Mouse (Mus musculus): ENCODE results near the gene Mthfd1l.

Gene Mthfd1l

GRCm38 (mm10) chr10:3972981-3973588 is at the start of gene Mthfd1l:
Mthfd1l (plus strand) TSS chr10:3973118.
- peak; percentile 79 to 84 for DNase-seq (ENCODE audit: low spot score in 2 of 2)

GRCm38 (mm10) chr10:3928008-3928545 is 44.8 kb upstream of the Mthfd1l start:
- DNase-seq (ENCODE audit: low spot score in 2 of 2): no peak

- no peak for DNase-seq (ENCODE audit: low spot score in 2 of 2)
These were observed 41.1 kb upstream of the Mthfd1l start for GRCm38 (mm10) chr10:3931831-3932230.

- DNase-seq (ENCODE audit: low spot score in 2 of 2): no peak
These were observed 39.5 kb upstream of the Mthfd1l start for GRCm38 (mm10) chr10:3933311-3933940.

- DNase-seq (ENCODE audit: low spot score in 2 of 2): no peak
These were observed 36.1 kb upstream of the Mthfd1l start for GRCm38 (mm10) chr10:3936864-3937263.

GRCm38 (mm10) chr10:3939895-3940595 is 32.9 kb upstream of the Mthfd1l start:
- DNase-seq (ENCODE audit: low spot score in 2 of 2): no peak

- DNase-seq (ENCODE audit: low spot score in 2 of 2): no peak
These were observed 32.3 kb upstream of the Mthfd1l start for GRCm38 (mm10) chr10:3940596-3940975.

GRCm38 (mm10) chr10:3941054-3941757 is 31.7 kb upstream of the Mthfd1l start:
- DNase-seq (ENCODE audit: low spot score in 2 of 2): no peak

GRCm38 (mm10) chr10:3942289-3942688 is 30.6 kb upstream of the Mthfd1l start:
- DNase-seq (ENCODE audit: low spot score in 2 of 2): no peak

- DNase-seq (ENCODE audit: low spot score in 2 of 2): peak in 1 of 2 experiments; percentile 47
These were observed 29.2 kb upstream of the Mthfd1l start for GRCm38 (mm10) chr10:3943492-3944395.

- no peak for DNase-seq (ENCODE audit: low spot score in 2 of 2)
These were observed 26.0 kb upstream of the Mthfd1l start for GRCm38 (mm10) chr10:3946871-3947270.

- no peak for DNase-seq (ENCODE audit: low spot score in 2 of 2)
These were observed 25.6 kb upstream of the Mthfd1l start for GRCm38 (mm10) chr10:3947346-3947745.

GRCm38 (mm10) chr10:3949306-3949705 is 23.6 kb upstream of the Mthfd1l start:
- DNase-seq (ENCODE audit: low spot score in 2 of 2): no peak

GRCm38 (mm10) chr10:3956471-3956870 is 16.4 kb upstream of the Mthfd1l start:
- no peak for DNase-seq (ENCODE audit: low spot score in 2 of 2)

GRCm38 (mm10) chr10:3958591-3958990 is 14.3 kb upstream of the Mthfd1l start:
- no peak for DNase-seq (ENCODE audit: low spot score in 2 of 2)

GRCm38 (mm10) chr10:3969026-3969425 is 3.9 kb upstream of the Mthfd1l start:
- DNase-seq (ENCODE audit: low spot score in 2 of 2): no peak

GRCm38 (mm10) chr10:3972237-3972636 is 681 bp upstream of the Mthfd1l start:
- DNase-seq (ENCODE audit: low spot score in 2 of 2): no peak

GRCm38 (mm10) chr10:3973589-3974070 is 712 bp downstream of the Mthfd1l start:
- DNase-seq (ENCODE audit: low spot score in 2 of 2): peak; percentile 77 to 85

GRCm38 (mm10) chr10:3974380-3974779 is 1.5 kb downstream of the Mthfd1l start:
- DNase-seq (ENCODE audit: low spot score in 2 of 2): no peak

- no peak for DNase-seq (ENCODE audit: low spot score in 2 of 2)
These were observed 3.1 kb downstream of the Mthfd1l start for GRCm38 (mm10) chr10:3975898-3976622.

Data from frontal cortex, postnatal 10 days (tissue).